Mouse (Mus musculus): Measurements from ENCODE around the gene Dlec1.

Dlec1 gene

DNA sequence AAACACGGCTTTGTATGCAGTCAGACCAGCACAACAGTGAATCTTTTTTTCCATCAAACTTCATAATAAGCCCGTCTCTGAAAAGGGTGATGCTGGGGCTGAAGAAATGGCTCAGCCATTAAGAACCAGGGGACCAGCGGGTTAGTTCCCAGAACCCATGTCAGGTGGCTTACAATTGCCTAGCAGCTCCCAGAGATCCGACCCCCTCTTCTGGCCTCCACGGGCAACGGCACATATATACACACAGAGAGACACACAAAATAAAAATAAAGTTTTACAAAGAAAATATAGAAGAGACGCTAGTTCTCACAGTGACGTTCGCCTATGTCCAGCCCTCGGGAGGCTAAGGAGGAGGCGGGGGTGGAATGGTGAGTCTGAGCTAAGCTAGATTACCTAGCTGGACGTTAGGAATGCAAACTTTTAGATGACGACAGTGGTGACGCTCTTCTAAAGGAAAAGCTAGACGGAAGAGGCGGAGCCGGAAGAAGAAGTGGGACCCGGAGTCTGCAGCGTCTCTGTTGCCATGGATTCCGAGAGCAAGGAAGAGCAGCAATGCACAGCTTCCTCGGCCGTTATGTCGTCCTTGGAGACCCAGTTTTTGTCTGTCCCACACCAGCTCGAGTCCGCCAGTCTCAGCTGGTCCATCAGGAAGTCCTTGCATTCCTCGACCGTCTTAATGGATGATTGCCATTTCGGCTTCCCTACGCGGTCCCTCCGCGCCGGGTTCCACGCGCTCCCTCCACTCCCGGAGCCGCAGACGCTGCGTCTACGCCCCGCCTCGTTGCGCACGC lies at the start of gene Dlec1:
Dlec1 (plus strand) TSS at position 487 of the 791 bp plus-strand sequence.
- DNase-seq, result peak; percentile 87

DNA sequence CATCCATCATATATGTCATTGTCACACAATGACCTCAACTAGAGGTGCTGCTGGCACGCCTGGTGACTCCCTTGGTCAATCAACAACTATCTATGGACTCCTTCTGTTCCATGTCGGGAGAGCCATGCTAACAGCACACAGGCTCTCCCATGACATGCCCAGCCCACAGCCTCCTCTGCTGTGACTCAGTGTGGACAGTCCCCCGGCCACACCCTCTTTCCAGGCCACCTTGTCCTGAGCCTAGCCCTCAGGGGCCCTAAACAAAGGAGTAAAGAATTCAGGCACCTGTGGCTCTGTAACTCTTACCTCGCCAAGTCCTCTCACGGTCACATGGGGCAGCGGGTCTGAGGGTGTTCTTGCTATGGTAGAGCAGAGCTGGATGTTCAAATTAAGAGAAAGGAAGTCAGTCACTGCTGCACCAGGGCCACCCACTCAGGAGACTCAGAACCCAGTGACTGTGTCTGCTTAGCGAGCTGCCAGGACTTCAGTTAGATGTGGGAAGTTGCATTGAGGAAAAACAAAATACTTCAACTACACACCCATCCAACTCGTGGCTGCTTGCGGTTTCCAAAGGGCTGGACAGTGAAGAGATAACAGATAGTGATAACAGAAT lies 48.2 kb upstream of the Dlec1 start:
- DNase-seq, result no peak

DNA sequence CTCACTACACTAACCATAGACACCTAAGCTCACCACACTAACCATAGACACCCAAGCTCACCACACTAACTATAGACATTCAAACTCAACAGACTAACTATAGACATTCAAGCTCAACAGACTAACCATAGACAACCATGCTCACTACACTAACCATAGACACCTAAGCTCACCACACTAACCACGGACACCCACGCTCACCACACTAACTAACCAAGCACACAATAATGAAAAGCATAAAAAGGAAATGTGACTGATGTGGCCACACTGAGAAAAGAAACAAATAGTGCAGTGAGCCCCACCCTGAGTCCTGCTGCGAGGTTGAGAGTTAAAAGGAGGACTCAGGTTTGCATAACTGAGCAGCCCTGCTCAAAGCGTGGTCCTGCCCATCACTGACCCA lies 46.9 kb upstream of the Dlec1 start:
- DNase-seq, result no peak

DNA sequence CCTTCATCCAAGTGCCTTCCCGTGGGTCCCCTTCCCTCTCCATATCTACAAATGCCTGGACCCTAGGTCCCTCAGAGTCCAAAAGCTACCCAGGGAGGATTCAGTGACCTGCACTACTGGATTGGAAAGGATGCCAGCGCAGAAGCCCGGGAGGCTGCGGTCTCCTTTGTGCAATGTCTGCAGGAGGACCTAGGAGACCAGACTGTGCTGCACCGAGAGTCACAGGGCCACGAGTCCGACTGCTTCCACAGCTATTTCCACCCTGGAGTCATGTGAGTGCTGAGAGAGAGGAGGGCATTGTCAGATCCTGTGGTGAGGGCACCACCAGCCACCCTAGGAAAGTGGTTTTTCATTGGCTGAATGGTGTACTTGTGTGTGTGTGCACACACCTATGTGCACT lies 44.0 kb upstream of the Dlec1 start:
- no peak for DNase-seq

DNA sequence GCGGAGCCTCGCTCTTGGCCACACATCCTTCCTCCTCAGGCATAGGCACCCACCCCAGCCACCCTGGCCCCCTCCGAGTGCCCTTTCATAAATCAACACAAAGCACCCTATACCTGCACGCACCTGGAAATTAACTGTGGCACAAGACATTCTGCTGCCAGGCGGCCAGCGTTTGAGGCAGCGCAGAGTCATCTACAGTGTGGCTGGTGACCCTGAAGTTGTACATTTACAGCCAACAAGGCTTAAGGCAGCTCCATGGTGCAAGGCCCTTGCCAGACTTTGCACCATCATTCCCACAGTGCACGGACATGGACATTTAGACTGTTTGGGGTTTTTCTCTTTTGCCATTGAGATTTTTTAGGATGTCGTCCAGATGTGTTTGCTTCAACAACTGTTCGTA lies 41.6 kb upstream of the Dlec1 start:
- peak; percentile 64 for DNase-seq

GRCm38 (mm10) chr9:119063036-119063644 lies 39.1 kb upstream of the Dlec1 start:
- peak; percentile 95 for DNase-seq

DNA sequence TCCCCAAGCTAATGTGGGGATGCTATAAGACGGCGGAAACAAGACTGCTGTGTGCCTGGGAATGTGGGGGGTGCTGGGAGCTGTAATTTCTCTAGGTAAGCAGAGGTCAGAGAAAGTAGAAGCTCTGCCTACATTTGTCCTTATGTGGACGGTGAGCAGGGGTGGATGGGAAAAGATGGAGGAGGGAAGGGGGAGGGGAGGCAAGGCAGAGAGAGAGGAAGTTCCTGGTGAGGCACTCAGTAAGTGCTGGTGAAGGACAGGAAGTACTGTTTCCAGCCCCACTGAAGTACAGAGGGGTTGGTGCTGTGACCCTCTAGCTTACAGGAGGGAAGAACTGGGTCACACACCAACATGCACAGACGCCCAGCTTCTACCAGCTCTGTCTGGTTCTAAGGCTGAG lies 38.0 kb upstream of the Dlec1 start:
- DNase-seq, result no peak

- peak; percentile 90 for DNase-seq
Observed at GRCm38 (mm10) chr9:119067601-119068000, 34.7 kb upstream of the Dlec1 start.

GRCm38 (mm10) chr9:119068266-119068665 lies 34.0 kb upstream of the Dlec1 start:
- DNase-seq, result no peak

GRCm38 (mm10) chr9:119070173-119070825 lies 32.0 kb upstream of the Dlec1 start:
- no peak for DNase-seq

GRCm38 (mm10) chr9:119071786-119072185 lies 30.5 kb upstream of the Dlec1 start:
- no peak for DNase-seq

- peak; percentile 55 for DNase-seq
Observed at GRCm38 (mm10) chr9:119073184-119073895, 28.9 kb upstream of the Dlec1 start.

DNA sequence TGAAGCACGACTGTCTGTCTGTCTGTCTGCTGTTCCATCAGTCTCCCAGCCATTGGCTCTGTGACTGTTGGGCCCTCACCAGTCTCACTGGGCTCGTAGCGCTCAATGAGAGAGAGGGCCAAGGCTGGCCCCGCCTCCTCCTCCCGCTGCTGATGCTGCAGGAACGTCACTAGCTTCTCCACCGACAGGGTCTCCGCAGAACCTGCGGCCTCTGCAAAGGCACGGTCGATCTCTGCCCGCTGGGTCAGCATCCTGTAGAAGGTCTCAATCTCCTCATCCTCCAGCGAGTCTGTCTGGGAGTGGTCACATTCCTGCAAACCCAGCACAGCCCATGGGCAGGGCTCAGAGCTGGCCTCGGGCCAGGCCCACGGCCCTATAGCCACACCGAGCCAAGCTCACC lies 26.6 kb upstream of the Dlec1 start:
- DNase-seq, result no peak

- no peak for DNase-seq
Observed at GRCm38 (mm10) chr9:119080040-119080675, 22.1 kb upstream of the Dlec1 start.

- no peak for DNase-seq
Observed at GRCm38 (mm10) chr9:119082039-119082438, 20.2 kb upstream of the Dlec1 start.

- no peak for DNase-seq
Observed at GRCm38 (mm10) chr9:119082656-119083430, 19.4 kb upstream of the Dlec1 start.

- no peak for DNase-seq
Observed at GRCm38 (mm10) chr9:119083966-119084365, 18.3 kb upstream of the Dlec1 start.

GRCm38 (mm10) chr9:119086451-119086850 lies 15.8 kb upstream of the Dlec1 start:
- no peak for DNase-seq

DNA sequence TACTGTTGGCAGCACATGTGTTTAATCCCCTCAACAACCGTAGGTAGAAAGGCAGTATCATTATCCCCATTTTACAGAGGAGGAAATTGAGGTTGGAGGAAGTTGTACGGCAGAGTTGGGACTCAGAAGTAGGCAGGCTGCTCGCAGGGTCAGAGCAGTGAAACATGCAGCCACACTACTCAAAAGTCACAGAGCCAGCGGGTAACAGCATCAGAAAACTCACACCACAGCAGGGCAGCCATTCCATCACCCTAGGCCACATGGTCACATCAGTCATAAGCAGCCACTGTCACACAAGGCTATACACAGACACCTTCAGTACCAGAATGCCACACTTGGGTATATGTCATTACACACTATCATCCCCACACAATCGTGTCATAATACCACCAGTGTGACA lies 15.0 kb upstream of the Dlec1 start:
- DNase-seq, result no peak

- peak; percentile 98 for DNase-seq
Observed at GRCm38 (mm10) chr9:119088148-119088801, 14.0 kb upstream of the Dlec1 start.

DNA sequence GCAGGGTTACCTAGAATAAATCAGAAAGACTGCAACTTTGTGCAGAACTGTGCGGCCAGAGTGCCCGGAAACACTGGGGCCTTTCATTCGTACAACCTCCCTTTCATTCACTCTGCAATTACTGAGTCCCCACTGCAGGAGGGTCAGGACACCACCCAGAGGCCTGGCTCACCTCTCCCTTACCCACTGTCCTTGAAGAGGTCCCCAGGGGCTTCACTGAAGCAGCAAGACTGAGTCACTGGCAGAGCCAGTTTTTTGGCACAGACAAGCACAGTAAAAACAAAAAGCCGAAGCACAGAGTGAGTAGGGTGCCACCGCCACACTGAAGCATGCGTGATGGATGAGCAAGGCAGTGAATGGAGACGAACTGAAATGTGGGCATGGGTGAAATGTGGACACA lies 12.8 kb upstream of the Dlec1 start:
- DNase-seq, result no peak
